Mouse (Mus musculus) heart, postnatal 25 days (tissue): Measurements from ENCODE around the gene Atp9a. TPM values are rescaled to one million over a fixed set of nuclear protein-coding genes. Genes with fewer than 3 reads are reported as not detected.

Source experiments
- DNase-seq: peaks from one replicate; pipeline ENCODE4 v3.0.0; 2022; ENCODE audit warnings: low spot score
- intact Hi-C: fragments of 180-260 bp; cut with DNase I; formaldehyde crosslinking; loops from one replicate; pipeline ENCODE4 v1.15.1; 2025
- total RNA-seq, 2 experiments: library from RNA; stranded (reverse); gene quantifications; 2 replicates each; pipeline ENCODE4 v1.2.3; 2021

Gene Atp9a
- total RNA-seq, 2 experiments from 2014 or later: 44.9 to 54.1 TPM

GRCm38 (mm10) chr2:168691774-168692173, 50.4 kb downstream of the Atp9a start:
- intact Hi-C loops: loop anchor here (1.0 kb wide), 1 partner anchor 51 kb away; the partner anchor contains the start of gene Atp9a
- peak; percentile 27 for DNase-seq

GRCm38 (mm10) chr2:168687326-168687725, 54.9 kb downstream of the Atp9a start:
- no peak for DNase-seq
- intact Hi-C loops: loop anchor here (10.0 kb wide), 1 partner anchor 187 kb away; no protein-coding TSS in a partner anchor

GRCm38 (mm10) chr2:168685909-168686308, 56.3 kb downstream of the Atp9a start:
- intact Hi-C loops: loop anchor here (10.0 kb wide), 1 partner anchor 189 kb away; no protein-coding TSS in a partner anchor
- no peak for DNase-seq

- intact Hi-C loops: loop anchor here (10.0 kb wide), 1 partner anchor 190 kb away; no protein-coding TSS in a partner anchor
- no peak for DNase-seq
Observed at GRCm38 (mm10) chr2:168684695-168685094, 57.5 kb downstream of the Atp9a start.

GRCm38 (mm10) chr2:168683520-168684150, 58.6 kb downstream of the Atp9a start:
- DNase-seq: no peak
- intact Hi-C loops: loop anchor here (10.0 kb wide), 1 partner anchor 191 kb away; no protein-coding TSS in a partner anchor

GRCm38 (mm10) chr2:168682721-168683120, 59.5 kb downstream of the Atp9a start:
- intact Hi-C loops: loop anchor here (10.0 kb wide), 1 partner anchor 192 kb away; no protein-coding TSS in a partner anchor

GRCm38 (mm10) chr2:168681531-168681930, 60.7 kb downstream of the Atp9a start:
- no peak for DNase-seq
- intact Hi-C loops: loop anchor here (10.0 kb wide), 1 partner anchor 193 kb away; no protein-coding TSS in a partner anchor

More at GRCm38 (mm10) chr2:168682721-168683120, 59.5 kb downstream of the Atp9a start:
- no peak for DNase-seq

- DNase-seq: no peak
- intact Hi-C loops: loop anchor here (10.0 kb wide), 1 partner anchor 195 kb away; no protein-coding TSS in a partner anchor
Observed at GRCm38 (mm10) chr2:168679381-168680199, 62.6 kb downstream of the Atp9a start.

- DNase-seq: no peak
- intact Hi-C loops: no loop called here
Observed at GRCm38 (mm10) chr2:168678662-168679294, 63.4 kb downstream of the Atp9a start.

- no peak for DNase-seq
- intact Hi-C loops: no loop called here
Observed at GRCm38 (mm10) chr2:168677650-168678049, 64.6 kb downstream of the Atp9a start.

GRCm38 (mm10) chr2:168671724-168672123, 70.5 kb downstream of the Atp9a start:
- DNase-seq: no peak
- intact Hi-C loops: no loop called here

- no peak for DNase-seq
- intact Hi-C loops: no loop called here
Observed at GRCm38 (mm10) chr2:168670241-168670640, 72.0 kb downstream of the Atp9a start.

- intact Hi-C loops: no loop called here
- DNase-seq: no peak
Observed at GRCm38 (mm10) chr2:168669762-168670161, 72.4 kb downstream of the Atp9a start.

GRCm38 (mm10) chr2:168667745-168668144, 74.5 kb downstream of the Atp9a start:
- intact Hi-C loops: no loop called here

GRCm38 (mm10) chr2:168665680-168666079, 76.5 kb downstream of the Atp9a start:
- intact Hi-C loops: no loop called here
- DNase-seq: no peak

More at GRCm38 (mm10) chr2:168667745-168668144, 74.5 kb downstream of the Atp9a start:
- DNase-seq: no peak

GRCm38 (mm10) chr2:168663716-168664115, 78.5 kb downstream of the Atp9a start:
- DNase-seq: no peak
- intact Hi-C loops: no loop called here

- no peak for DNase-seq
- intact Hi-C loops: no loop called here
Observed at GRCm38 (mm10) chr2:168663216-168663615, 79.0 kb downstream of the Atp9a start.

- intact Hi-C loops: no loop called here
- no peak for DNase-seq
Observed at GRCm38 (mm10) chr2:168661802-168662201, 80.4 kb downstream of the Atp9a start.

- DNase-seq: no peak
Observed at GRCm38 (mm10) chr2:168660344-168660743, 81.9 kb downstream of the Atp9a start.

GRCm38 (mm10) chr2:168658551-168658950, 83.7 kb downstream of the Atp9a start:
- intact Hi-C loops: no loop called here
- DNase-seq: peak; percentile 47

More at GRCm38 (mm10) chr2:168660344-168660743, 81.9 kb downstream of the Atp9a start:
- intact Hi-C loops: no loop called here
